Mouse (Mus musculus) embryonic facial prominence, embryonic 11.5 days (tissue): ENCODE results near the gene Epb41l5. TPM values are rescaled to one million over a fixed set of nuclear protein-coding genes. Genes with fewer than 3 reads are reported as not detected.

Source experiments
- ATAC-seq: fragments of 200-750 bp; cut with Nextera tagmentation; replicated peaks from 2 replicates; pipeline ENCODE4 v1.8.0; 2017; ENCODE audit warnings: low read depth; ENCODE audit not compliant: insufficient number of reproducible peaks, low FRiP score, low TSS enrichment
- DNase-seq: peaks from one replicate; pipeline ENCODE4 v3.0.0-alpha.2; 2015; ENCODE audit warnings: low spot score
- H3K27ac ChIP-seq: fragments of 300-500 bp; sonication (generic); replicated peaks from 2 replicates; pipeline ENCODE4 v1.5.1; 2014; ENCODE audit warnings: mild to moderate bottlenecking, low read depth, low read length, control low read depth
- H3K27me3 ChIP-seq: fragments of 300-500 bp; sonication (generic); 2 replicates; pipeline ENCODE4 v1.6.1; 2014; ENCODE audit warnings: mild to moderate bottlenecking, low read length, moderate library complexity, mixed read lengths; ENCODE audit not compliant: control insufficient read depth, insufficient read depth
- H3K36me3 ChIP-seq: fragments of 300-500 bp; sonication (generic); replicated peaks from 2 replicates; pipeline ENCODE4 v1.6.1; 2014; ENCODE audit warnings: low read depth, mild to moderate bottlenecking, low read length, moderate library complexity, mixed read lengths; ENCODE audit not compliant: control insufficient read depth, insufficient read depth
- H3K4me1 ChIP-seq: fragments of 300-500 bp; sonication (generic); 2 replicates; pipeline ENCODE4 v1.6.1; 2014; ENCODE audit warnings: low read length, mixed read lengths; ENCODE audit not compliant: control insufficient read depth, insufficient read depth
- H3K4me2 ChIP-seq: fragments of 300-500 bp; sonication (generic); 2 replicates; pipeline ENCODE4 v1.6.1; 2014; ENCODE audit warnings: low read depth, mild to moderate bottlenecking, control low read depth, low read length, moderate library complexity
- H3K4me3 ChIP-seq: fragments of 300-500 bp; sonication (generic); 2 replicates; pipeline ENCODE4 v1.5.1; 2014; ENCODE audit warnings: low read depth, low read length, control low read depth
- H3K9ac ChIP-seq: fragments of 300-500 bp; sonication (generic); replicated peaks from 2 replicates; pipeline ENCODE4 v1.6.1; 2014; ENCODE audit warnings: mild to moderate bottlenecking, control low read depth, low read length
- H3K9me3 ChIP-seq: fragments of 300-500 bp; sonication (generic); replicated peaks from 2 replicates; pipeline ENCODE4 v1.6.1; 2016; ENCODE audit warnings: mild to moderate bottlenecking, low read length, inconsistent platforms, mixed read lengths; ENCODE audit not compliant: control insufficient read depth
- WGBS: fragments of 180-500 bp; shearing (Covaris S2); extraction: QIAGEN DNeasy Blood & Tissue Kit; methylation state at CpG from one replicate; pipeline ENCODE4 v1.1.7; 2014; 5-methylcytosine and 5-hydroxymethylcytosine counted together
- polyA plus RNA-seq: library from polyadenylated mRNA; unstranded; fragments of >200 nt; fragmentation: Nextera tagmentation; extraction: Ambion mirVana; gene quantifications from 2 replicates; pipeline ENCODE4 v1.2.1, GENCODE M21; 2014

Gene Epb41l5
- polyA plus RNA-seq, 1 experiment from 2014 or later = 21.4 TPM

DNA sequence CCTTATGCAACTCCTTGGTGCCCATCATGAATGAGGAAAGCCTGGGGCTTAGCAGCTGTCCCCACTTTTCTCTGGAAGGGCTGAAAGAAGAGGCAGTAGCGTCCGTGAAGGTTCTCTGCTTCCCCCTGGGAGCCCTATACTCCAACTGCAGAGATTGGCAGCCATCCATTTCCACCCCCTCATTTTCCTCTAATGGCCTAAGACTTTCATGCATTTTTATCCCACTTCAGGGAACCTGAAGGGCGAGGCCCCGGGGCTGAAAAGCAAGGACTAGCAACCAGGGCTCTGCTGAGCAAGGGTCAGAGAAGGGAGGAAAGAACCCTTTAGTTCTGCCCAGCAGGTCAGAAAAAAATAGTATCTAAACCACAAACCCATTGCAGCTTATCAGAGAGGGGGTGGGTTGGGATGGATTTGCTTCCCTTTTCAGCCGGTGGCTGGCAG, 123.8 kb downstream of the Epb41l5 start:
- whole genome bisulfite sequencing = 36% methylated on average over 5 of the region's 5 CpGs
- peak overlapping the region; percentile 81 for H3K4me2 ChIP-seq
- no peaks in the 10 kb centered on the region for H3K9me3 ChIP-seq
- peaks cover 5% of the 10 kb centered on the region for H3K36me3 ChIP-seq
- no peak for ATAC-seq
- peak overlapping the region; percentile 74; the same call in 1 of the 2 replicates for H3K9ac ChIP-seq
- H3K4me3 ChIP-seq = peak overlapping the region; percentile 51
- H3K4me1 ChIP-seq = no peaks in the 10 kb centered on the region
- no peaks in the 10 kb centered on the region for H3K27me3 ChIP-seq
- DNase-seq = no peak
- H3K27ac ChIP-seq = no peak overlapping the region

DNA sequence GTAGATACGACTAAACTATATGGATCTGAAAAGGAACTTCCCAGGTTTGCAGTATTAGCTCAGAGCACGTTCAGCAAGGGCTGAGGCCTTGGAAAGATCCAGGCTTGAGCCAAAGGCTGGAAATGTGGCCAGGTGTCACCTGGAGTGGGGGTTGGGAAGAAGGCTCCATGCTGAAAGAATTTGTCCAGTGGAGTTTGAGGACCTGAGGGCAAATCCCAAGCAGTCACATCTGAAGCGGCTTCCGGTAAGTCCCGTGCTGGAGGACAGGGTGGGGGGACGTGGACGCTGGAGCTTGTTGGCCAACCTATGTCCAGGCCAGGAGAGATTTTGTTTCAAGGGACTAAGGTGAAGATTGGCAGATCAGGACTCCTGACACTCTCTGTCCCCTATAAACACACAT, 125.0 kb downstream of the Epb41l5 start:
- Histone ChIP-seq H3K36me3 (peaks cover 1% of the 10 kb centered on the region), H3K27me3 (no peaks in the 10 kb centered on the region), H3K27ac (no peak overlapping the region), H3K4me2 (no peak overlapping the region), H3K4me3 (no peak overlapping the region), H3K9ac (no peak overlapping the region), H3K9me3 (no peaks in the 10 kb centered on the region), H3K4me1 (no peaks in the 10 kb centered on the region)
- no peak for ATAC-seq
- 85% methylated on average over 7 of the region's 7 CpGs for WGBS
- no peak for DNase-seq

DNA sequence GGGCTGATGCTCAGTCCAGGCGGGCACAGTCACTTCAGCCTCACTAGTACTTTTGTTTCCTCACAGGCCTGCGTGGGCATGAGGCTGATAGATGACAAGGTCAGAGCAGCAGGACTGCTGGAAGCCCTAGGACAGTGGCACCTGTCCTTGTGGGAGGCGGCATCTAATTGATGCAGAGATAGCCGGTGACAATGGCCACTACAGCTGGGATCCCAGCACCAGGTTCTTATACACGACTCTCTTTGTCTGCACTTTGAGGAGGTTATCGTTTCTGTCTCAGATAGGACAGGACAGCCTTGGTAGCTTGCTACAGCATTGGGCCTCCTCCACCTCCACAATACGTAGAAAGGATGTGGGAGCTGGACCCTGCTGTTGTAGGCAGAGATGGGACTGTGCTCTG, 125.4 kb downstream of the Epb41l5 start:
- ATAC-seq = no peak

DNA sequence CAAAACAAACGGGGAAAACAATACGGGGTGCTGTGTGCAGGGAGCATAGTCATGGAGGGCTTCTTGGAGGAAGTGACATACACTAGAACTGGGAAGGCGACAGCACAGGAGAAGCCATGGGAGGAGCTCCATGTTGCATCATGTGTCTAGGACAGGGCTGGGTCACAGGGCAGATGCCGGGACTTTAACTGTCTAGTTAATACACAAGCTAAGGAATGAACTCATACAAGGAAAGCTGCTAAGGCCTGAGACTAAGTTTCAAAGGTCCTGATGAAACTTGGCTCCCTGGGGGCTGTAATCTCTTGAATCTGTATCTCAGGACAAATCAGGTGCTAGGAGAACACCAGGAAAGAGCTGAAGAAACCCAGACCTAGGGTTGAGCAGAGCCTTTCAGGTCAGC, 126.1 kb downstream of the Epb41l5 start:
- H3K27ac ChIP-seq = no peak overlapping the region
- H3K36me3 ChIP-seq = no peaks in the 10 kb centered on the region
- H3K4me2 ChIP-seq = no peak overlapping the region
- no peak overlapping the region for H3K9ac ChIP-seq
- WGBS = 80% methylated on average over 4 of the region's 4 CpGs
- no peaks in the 10 kb centered on the region for H3K4me1 ChIP-seq
- no peaks in the 10 kb centered on the region for H3K9me3 ChIP-seq
- no peak overlapping the region for H3K4me3 ChIP-seq
- no peak for DNase-seq
- ATAC-seq = no peak
- H3K27me3 ChIP-seq = no peaks in the 10 kb centered on the region

More for the DNA sequence above, 125.4 kb downstream of the Epb41l5 start:
- no peaks in the 10 kb centered on the region for H3K4me1 ChIP-seq
- no peak for DNase-seq
- no peak overlapping the region for H3K4me2 ChIP-seq
- H3K4me3 ChIP-seq = no peak overlapping the region
- H3K27me3 ChIP-seq = no peaks in the 10 kb centered on the region
- no peaks in the 10 kb centered on the region for H3K9me3 ChIP-seq
- H3K36me3 ChIP-seq = no peaks in the 10 kb centered on the region; the same call in 1 of the 2 replicates
- H3K27ac ChIP-seq = no peak overlapping the region
- H3K9ac ChIP-seq = no peak overlapping the region
- 81% methylated on average over 7 of the region's 7 CpGs for WGBS

DNA sequence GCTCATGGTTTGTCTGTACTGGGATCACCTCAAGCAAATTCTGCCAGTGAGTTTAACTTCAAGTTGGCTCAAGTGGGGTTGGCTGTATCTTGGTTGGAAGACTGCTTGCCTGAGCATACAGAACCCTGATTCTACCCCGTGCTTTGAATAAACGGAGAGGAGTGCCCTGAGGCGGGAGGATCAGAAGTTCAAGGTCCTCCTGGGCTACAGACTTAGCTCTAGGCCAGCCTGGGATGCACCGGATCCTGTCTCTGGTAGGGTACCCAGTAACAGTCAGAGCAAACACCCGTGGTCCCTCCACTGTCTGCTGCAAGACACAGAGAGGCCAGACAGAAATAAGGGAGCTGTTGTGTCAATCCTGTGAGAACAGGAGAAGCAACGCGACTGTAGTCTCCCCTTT, 127.1 kb downstream of the Epb41l5 start:
- no peak for DNase-seq
- whole genome bisulfite sequencing = 80% methylated on average over 7 of the region's 7 CpGs
- Histone ChIP-seq H3K27me3 (no peaks in the 10 kb centered on the region), H3K4me3 (no peak overlapping the region), H3K9ac (no peak overlapping the region), H3K4me2 (no peak overlapping the region), H3K4me1 (no peaks in the 10 kb centered on the region), H3K36me3 (no peaks in the 10 kb centered on the region), H3K9me3 (no peaks in the 10 kb centered on the region), H3K27ac (no peak overlapping the region)
- ATAC-seq = no peak

DNA sequence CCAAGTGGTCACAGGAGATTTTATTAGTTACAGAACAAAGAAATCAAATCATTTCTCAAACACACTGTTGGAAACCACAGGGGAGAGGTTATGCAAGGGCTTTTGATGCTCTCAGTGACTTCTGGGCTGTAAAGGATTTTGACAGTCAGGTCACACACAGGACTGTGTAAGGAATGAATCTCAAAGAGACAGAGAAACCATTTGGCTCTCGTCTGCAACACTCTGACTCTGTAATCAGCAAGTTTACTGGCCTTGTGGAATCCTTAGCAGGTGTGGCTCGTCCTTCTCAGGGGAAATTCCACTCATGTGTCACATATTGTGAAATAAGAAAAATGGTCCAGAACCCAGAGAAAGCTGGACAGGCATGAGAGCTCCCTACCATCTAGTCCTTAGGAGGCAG, 127.8 kb downstream of the Epb41l5 start:
- Histone ChIP-seq H3K4me3 (no peak overlapping the region), H3K27ac (no peak overlapping the region), H3K36me3 (no peaks in the 10 kb centered on the region), H3K9ac (no peak overlapping the region), H3K4me2 (no peak overlapping the region), H3K9me3 (no peaks in the 10 kb centered on the region), H3K27me3 (no peaks in the 10 kb centered on the region), H3K4me1 (no peaks in the 10 kb centered on the region)
- WGBS = 63% methylated on average over 2 of the region's 2 CpGs
- ATAC-seq (no peak), DNase-seq (no peak)

DNA sequence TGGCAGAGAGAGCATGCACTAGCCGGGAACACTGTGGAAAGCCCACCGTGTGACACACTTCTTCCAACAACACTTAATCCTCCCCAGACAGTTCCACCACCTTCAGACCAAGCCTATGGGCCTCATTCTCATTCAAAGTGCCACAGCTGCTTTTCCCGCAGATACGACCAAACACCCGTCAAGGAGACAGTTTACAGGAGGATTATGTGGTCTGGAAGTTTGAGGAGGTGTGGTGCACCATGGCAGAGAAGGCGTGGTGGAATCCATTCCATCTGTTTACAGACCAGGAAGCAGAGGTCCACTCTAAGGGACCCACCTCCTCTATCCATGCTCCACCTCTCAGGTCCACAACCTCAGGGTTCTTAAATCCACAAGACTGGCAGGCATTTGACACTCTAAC, 129.5 kb downstream of the Epb41l5 start:
- no peaks in the 10 kb centered on the region for H3K9me3 ChIP-seq
- H3K27me3 ChIP-seq = no peaks in the 10 kb centered on the region
- ATAC-seq (no peak), DNase-seq (no peak)
- H3K27ac ChIP-seq = no peak overlapping the region
- whole genome bisulfite sequencing = 82% methylated on average over 6 of the region's 6 CpGs
- H3K4me1 ChIP-seq = no peaks in the 10 kb centered on the region
- no peaks in the 10 kb centered on the region for H3K36me3 ChIP-seq
- no peak overlapping the region for H3K4me3 ChIP-seq
- H3K9ac ChIP-seq = no peak overlapping the region
- H3K4me2 ChIP-seq = no peak overlapping the region

DNA sequence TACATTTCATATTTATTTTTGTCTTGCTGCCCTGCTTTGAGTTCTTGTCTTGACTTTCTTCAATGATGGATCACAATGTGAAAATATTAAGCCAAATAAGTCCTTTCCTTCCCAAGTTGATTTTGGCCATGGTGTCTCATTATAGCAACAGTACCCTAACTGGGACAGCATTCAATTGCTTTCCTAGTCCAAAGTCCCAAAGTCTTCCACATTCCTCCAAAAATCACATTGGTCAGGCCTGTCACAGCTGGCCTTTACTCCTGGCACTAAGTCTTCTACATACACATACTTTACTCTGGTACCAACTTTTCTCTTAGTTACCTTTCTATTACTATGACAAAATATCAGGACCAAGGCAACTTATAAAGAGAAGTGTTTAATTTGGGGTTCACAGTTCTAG, 130.0 kb downstream of the Epb41l5 start:
- Histone ChIP-seq H3K27me3 (no peaks in the 10 kb centered on the region), H3K36me3 (no peaks in the 10 kb centered on the region), H3K4me3 (no peak overlapping the region), H3K27ac (no peak overlapping the region), H3K4me1 (no peaks in the 10 kb centered on the region), H3K4me2 (no peak overlapping the region), H3K9ac (no peak overlapping the region), H3K9me3 (no peaks in the 10 kb centered on the region)
- no peak for ATAC-seq
- no peak for DNase-seq
